Mouse (Mus musculus): ENCODE data around the gene Mmab. TPM values are rescaled to one million over a fixed set of nuclear protein-coding genes. Genes with fewer than 3 reads are reported as not detected.

Mmab gene
- total and polyA plus RNA-seq, 2 experiments from 2014 or later, result 17.0 to 19.7 TPM

DNA sequence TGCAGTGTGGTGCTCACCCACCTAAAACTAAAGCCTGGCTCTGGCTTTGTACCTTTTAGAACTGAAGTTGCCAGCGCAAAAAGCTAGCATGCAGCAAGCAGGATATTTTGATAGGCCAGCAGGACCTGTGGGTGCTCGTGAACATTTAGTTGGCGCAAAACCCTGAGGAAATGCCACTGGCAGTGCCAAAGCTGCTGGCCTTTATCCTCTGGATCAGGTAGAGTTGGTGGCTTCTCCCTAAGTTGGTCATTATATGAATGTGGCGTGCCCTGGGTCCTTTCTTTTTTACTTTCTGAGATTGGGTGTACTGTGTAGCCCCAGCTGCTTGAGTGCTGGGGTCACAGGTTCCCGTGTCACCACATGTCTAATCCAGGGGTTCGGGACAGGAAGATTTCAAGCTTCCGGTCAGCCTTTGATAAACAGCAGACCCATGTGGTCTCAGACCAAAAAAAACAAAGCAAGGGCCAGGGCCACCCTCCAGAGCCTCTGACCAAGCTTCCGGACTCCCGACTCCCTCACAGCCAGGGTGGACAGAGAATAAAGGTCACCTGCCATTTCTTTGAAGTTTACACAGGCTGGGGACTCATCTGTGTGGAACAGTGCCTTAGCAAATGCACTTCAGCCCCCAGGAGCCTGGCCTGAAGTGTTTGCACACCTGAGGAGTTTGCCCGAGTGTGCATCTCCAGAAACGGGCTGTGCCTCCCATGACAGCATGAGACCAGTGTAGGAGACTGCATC lies 22.1 kb downstream of the Mmab start:
- Histone ChIP-seq H3K27ac (ENCODE audit: low read depth) (no peak overlapping the region), H3K9ac (replicated peaks; ENCODE audit: low read depth, low read length) (no peak overlapping the region), H3K4me2 (ENCODE audit: low read depth, low read length) (no peak overlapping the region), H3K4me1 (ENCODE audit: control insufficient read depth, insufficient read depth) (no peaks in the 10 kb centered on the region), H3K9me3 (replicated peaks; ENCODE audit: control insufficient read depth, low read length) (no peaks in the 10 kb centered on the region), H3K27me3 (ENCODE audit: control insufficient read depth, insufficient read depth, low read length) (no peaks in the 10 kb centered on the region; the same call in 1 of the 2 replicates), H3K36me3 (replicated peaks; ENCODE audit: control insufficient read depth, insufficient read depth, low read length) (peaks cover 42% of the 10 kb centered on the region), H3K4me3 (ENCODE audit: low read depth, low read length) (no peak overlapping the region)
- 56% methylated on average over 11 of the region's 11 CpGs for WGBS
- TF ChIP-seq CTCF (IDR thresholded peaks at IDR 0.05; ENCODE audit: low read depth), result no peak
- TF ChIP-seq EP300 (IDR thresholded peaks at IDR 0.05; ENCODE audit: low read depth), result no peak
- DNase-seq (ENCODE audit: low spot score), result no peak
- peak; percentile 9; the same call in 1 of the 2 replicates for ATAC-seq (ENCODE audit: insufficient read depth, low read depth)

DNA sequence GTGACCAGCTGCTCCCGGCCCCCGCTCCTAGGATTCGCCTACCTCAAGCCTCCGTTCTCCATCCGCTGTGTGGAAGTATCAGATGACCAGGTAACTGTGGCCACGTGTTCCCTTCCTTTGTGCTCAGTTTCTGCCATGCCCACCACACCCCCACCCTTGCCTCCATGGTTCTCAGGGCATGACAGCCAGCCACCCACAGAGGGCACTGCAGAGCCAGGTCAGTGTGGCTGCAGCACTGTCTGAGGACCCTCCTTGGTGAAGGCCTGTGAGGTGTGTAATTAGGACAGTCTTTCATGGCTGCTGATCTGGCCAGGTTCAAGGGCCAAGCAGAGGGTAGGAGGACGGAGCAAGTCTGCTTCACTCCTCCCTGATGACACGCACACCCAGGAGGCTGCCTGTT lies 25.3 kb downstream of the Mmab start:
- H3K27ac ChIP-seq (ENCODE audit: low read depth), result no peak overlapping the region
- H3K4me3 ChIP-seq (ENCODE audit: low read depth, low read length), result no peak overlapping the region
- DNase-seq (ENCODE audit: low spot score), result no peak
- peaks cover 73% of the 10 kb centered on the region for H3K36me3 ChIP-seq (replicated peaks; ENCODE audit: control insufficient read depth, insufficient read depth, low read length)
- no peaks in the 10 kb centered on the region for H3K4me1 ChIP-seq (ENCODE audit: control insufficient read depth, insufficient read depth)
- no peak overlapping the region for H3K4me2 ChIP-seq (ENCODE audit: low read depth, low read length)
- no peaks in the 10 kb centered on the region for H3K9me3 ChIP-seq (replicated peaks; ENCODE audit: control insufficient read depth, low read length)
- no peak for ATAC-seq (ENCODE audit: insufficient read depth, low read depth)
- H3K27me3 ChIP-seq (ENCODE audit: control insufficient read depth, insufficient read depth, low read length), result no peaks in the 10 kb centered on the region; the same call in 1 of the 2 replicates
- H3K9ac ChIP-seq (replicated peaks; ENCODE audit: low read depth, low read length), result no peak overlapping the region
- 88% methylated on average over 8 of the region's 8 CpGs for WGBS
- TF ChIP-seq EP300 (IDR thresholded peaks at IDR 0.05; ENCODE audit: low read depth) (no peak), CTCF (IDR thresholded peaks at IDR 0.05; ENCODE audit: low read depth) (peak; percentile 39)

DNA sequence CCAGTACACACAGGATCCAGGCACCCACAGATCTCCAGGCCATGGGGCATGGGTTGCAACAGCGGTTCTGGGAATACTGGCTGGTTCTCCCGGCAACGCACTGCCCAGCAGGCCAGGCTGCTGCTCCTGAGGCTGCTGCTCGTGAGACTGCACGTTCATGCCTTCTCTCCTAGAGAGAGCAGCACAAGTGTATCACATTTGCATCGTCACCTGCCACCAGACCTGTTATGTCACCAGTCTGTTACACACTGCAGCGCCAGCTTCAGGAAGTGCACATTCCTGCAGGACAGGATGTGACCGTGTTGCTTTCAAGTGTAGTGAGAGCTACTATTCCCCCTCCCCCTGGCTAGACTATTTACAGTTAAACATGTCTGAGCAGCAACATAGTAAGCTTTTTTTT lies 27.0 kb downstream of the Mmab start:
- H3K9me3 ChIP-seq (replicated peaks; ENCODE audit: control insufficient read depth, low read length), result no peaks in the 10 kb centered on the region
- no peak overlapping the region for H3K4me2 ChIP-seq (ENCODE audit: low read depth, low read length)
- ATAC-seq (ENCODE audit: insufficient read depth, low read depth) (no peak), DNase-seq (ENCODE audit: low spot score) (no peak)
- 0 out of 2 replicates have a peak overlapping the region, but pooled peaks have one; percentile 15 for H3K9ac ChIP-seq (replicated peaks; ENCODE audit: low read depth, low read length)
- no peaks in the 10 kb centered on the region for H3K4me1 ChIP-seq (ENCODE audit: control insufficient read depth, insufficient read depth)
- H3K36me3 ChIP-seq (replicated peaks; ENCODE audit: control insufficient read depth, insufficient read depth, low read length), result peaks cover 90% of the 10 kb centered on the region
- no peak overlapping the region for H3K4me3 ChIP-seq (ENCODE audit: low read depth, low read length)
- WGBS, result 54% methylated on average over 8 of the region's 8 CpGs
- H3K27me3 ChIP-seq (ENCODE audit: control insufficient read depth, insufficient read depth, low read length), result no peaks in the 10 kb centered on the region
- no peak for TF ChIP-seq EP300 (IDR thresholded peaks at IDR 0.05; ENCODE audit: low read depth)
- no peak for TF ChIP-seq CTCF (IDR thresholded peaks at IDR 0.05; ENCODE audit: low read depth)
- H3K27ac ChIP-seq (ENCODE audit: low read depth), result no peak overlapping the region

- Histone ChIP-seq H3K4me1 (ENCODE audit: control insufficient read depth, insufficient read depth) (no peaks in the 10 kb centered on the region), H3K4me2 (ENCODE audit: low read depth, low read length) (no peak overlapping the region), H3K27me3 (ENCODE audit: control insufficient read depth, insufficient read depth, low read length) (no peaks in the 10 kb centered on the region), H3K36me3 (replicated peaks; ENCODE audit: control insufficient read depth, insufficient read depth, low read length) (peaks cover 98% of the 10 kb centered on the region), H3K9ac (replicated peaks; ENCODE audit: low read depth, low read length) (no peak overlapping the region), H3K9me3 (replicated peaks; ENCODE audit: control insufficient read depth, low read length) (no peaks in the 10 kb centered on the region), H3K4me3 (ENCODE audit: low read depth, low read length) (no peak overlapping the region), H3K27ac (ENCODE audit: low read depth) (no peak overlapping the region)
- DNase-seq (ENCODE audit: low spot score) (no peak), ATAC-seq (ENCODE audit: insufficient read depth, low read depth) (no peak)
- TF ChIP-seq CTCF (IDR thresholded peaks at IDR 0.05; ENCODE audit: low read depth) (no peak), EP300 (IDR thresholded peaks at IDR 0.05; ENCODE audit: low read depth) (no peak)
- WGBS, result 91% methylated on average over 5 of the region's 5 CpGs
Observed at GRCm38 (mm10) chr5:114415606-114416005, 28.3 kb downstream of the Mmab start.

- Histone ChIP-seq H3K36me3 (replicated peaks; ENCODE audit: control insufficient read depth, insufficient read depth, low read length) (peaks cover 98% of the 10 kb centered on the region), H3K27me3 (ENCODE audit: control insufficient read depth, insufficient read depth, low read length) (no peaks in the 10 kb centered on the region), H3K4me3 (ENCODE audit: low read depth, low read length) (no peak overlapping the region), H3K4me1 (ENCODE audit: control insufficient read depth, insufficient read depth) (no peaks in the 10 kb centered on the region), H3K9me3 (replicated peaks; ENCODE audit: control insufficient read depth, low read length) (no peaks in the 10 kb centered on the region), H3K4me2 (ENCODE audit: low read depth, low read length) (no peak overlapping the region), H3K9ac (replicated peaks; ENCODE audit: low read depth, low read length) (no peak overlapping the region), H3K27ac (ENCODE audit: low read depth) (no peak overlapping the region)
- ATAC-seq (ENCODE audit: insufficient read depth, low read depth) (peak; percentile 25; the same call in 1 of the 2 replicates), DNase-seq (ENCODE audit: low spot score) (no peak)
- TF ChIP-seq CTCF (IDR thresholded peaks at IDR 0.05; ENCODE audit: low read depth) (no peak), EP300 (IDR thresholded peaks at IDR 0.05; ENCODE audit: low read depth) (no peak)
- WGBS, result 45% methylated on average over 16 of the region's 16 CpGs
Observed at GRCm38 (mm10) chr5:114413067-114413735, 30.7 kb downstream of the Mmab start.

Measured in heart, postnatal 0 days (tissue).